Mouse (Mus musculus) CH12.LX (cell line): ENCODE results near the gene Gm20388. TPM values are rescaled to one million over a fixed set of nuclear protein-coding genes. Genes with fewer than 3 reads are reported as not detected.

Source experiments
- DNase-seq: peaks from one replicate; pipeline ENCODE4 v3.0.0-alpha.2; 2013; ENCODE audit errors: extremely low read depth
- H3K27ac ChIP-seq: 2 replicates; pipeline ENCODE4 v1.5.1; 2012; ENCODE audit warnings: low read depth, mild to moderate bottlenecking, control low read depth, moderate library complexity; ENCODE audit not compliant: insufficient read depth
- H3K27me3 ChIP-seq: replicated peaks from 2 replicates; pipeline ENCODE3; 2012; ENCODE audit warnings: inconsistent platforms
- H3K36me3 ChIP-seq, 2 experiments: replicated peaks in 1 of 2; 2 replicates each; pipeline versions ENCODE3 to v1.6.1; 2012; ENCODE audit warnings: inconsistent platforms in 1 of 2, low read length in 1 of 2, mild to moderate bottlenecking in 1 of 2, mixed read lengths in 1 of 2, moderate library complexity in 1 of 2; ENCODE audit not compliant: control insufficient read depth in 1 of 2, insufficient read depth in 1 of 2
- H3K4me1 ChIP-seq, 2 experiments: 2 replicates each; pipeline ENCODE4 v1.6.1; 2012; ENCODE audit warnings: inconsistent platforms in 1 of 2, moderate library complexity in 1 of 2; ENCODE audit not compliant: insufficient read depth in 2 of 2, control insufficient read depth in 1 of 2
- H3K4me2 ChIP-seq: 2 replicates; pipeline ENCODE4 v1.6.1; 2012; ENCODE audit warnings: low read depth, mild to moderate bottlenecking, control low read depth; ENCODE audit not compliant: poor library complexity, insufficient read depth, severe bottlenecking
- H3K4me3 ChIP-seq, 3 experiments: fragments of 150-350 bp in 1 of 3; sonication (generic) in 1 of 3; replicated peaks in 1 of 3; 2 replicates each; pipeline versions ENCODE3 to v1.5.1; 2011 to 2012; ENCODE audit warnings: low read depth in 2 of 3, low read length in 2 of 3, mild to moderate bottlenecking in 2 of 3, moderate library complexity in 2 of 3, control low read depth in 1 of 3, improper control_type of control experiment in 1 of 3, inconsistent platforms in 1 of 3, mixed read lengths in 1 of 3; ENCODE audit not compliant: poor library complexity in 1 of 3
- H3K79me2 ChIP-seq: replicated peaks from 2 replicates; pipeline ENCODE4 v1.6.1; 2012; ENCODE audit warnings: mild to moderate bottlenecking, moderate library complexity; ENCODE audit not compliant: control insufficient read depth, poor library complexity, insufficient read depth, severe bottlenecking; ENCODE audit errors: extremely low read depth
- H3K9ac ChIP-seq: 2 replicates; pipeline ENCODE4 v1.6.1; 2012; ENCODE audit warnings: low read depth, mild to moderate bottlenecking, control low read depth, moderate library complexity; ENCODE audit not compliant: insufficient read depth
- H3K9me3 ChIP-seq: replicated peaks from 2 replicates; pipeline ENCODE3; 2012; ENCODE audit warnings: low read length, inconsistent platforms, mixed read lengths
- CHD1 ChIP-seq: IDR thresholded peaks from 2 replicates; pipeline ENCODE4 v1.6.1; 2012; ENCODE audit warnings: low read depth, low read length, improper control_type of control experiment, inconsistent platforms
- CHD2 ChIP-seq: IDR thresholded peaks from 2 replicates; pipeline ENCODE4 v1.6.1; 2011; ENCODE audit warnings: low read length, improper control_type of control experiment
- CTCF ChIP-seq, 2 experiments: IDR thresholded peaks in 1 of 2; conservative IDR thresholded peaks in 1 of 2; 2 replicates each; pipeline ENCODE4 v1.5.1; 2011 to 2012; ENCODE audit warnings: low read depth in 2 of 2, low read length in 2 of 2, improper control_type of control experiment in 1 of 2, inconsistent platforms in 1 of 2, mild to moderate bottlenecking in 1 of 2, moderate library complexity in 1 of 2
- ELF1 ChIP-seq: IDR thresholded peaks from 2 replicates; pipeline ENCODE4 v1.6.1; 2014; ENCODE audit warnings: low read depth, mild to moderate bottlenecking, inconsistent platforms, low read length, improper control_type of control experiment
- EP300 ChIP-seq: IDR thresholded peaks from 2 replicates; pipeline ENCODE4 v1.6.1; 2011; ENCODE audit warnings: low read length, improper control_type of control experiment
- ETS1 ChIP-seq: conservative IDR thresholded peaks from 2 replicates; pipeline ENCODE4 v1.6.1; 2012; ENCODE audit warnings: low read depth, mild to moderate bottlenecking, inconsistent platforms, low read length, improper control_type of control experiment, moderate library complexity
- HCFC1 ChIP-seq: IDR thresholded peaks from 2 replicates; pipeline ENCODE4 v1.6.1; 2012; ENCODE audit warnings: low read depth, mild to moderate bottlenecking, inconsistent platforms, low read length, improper control_type of control experiment
- IRF4 ChIP-seq: IDR thresholded peaks from 2 replicates; pipeline ENCODE4 v1.6.1; 2014; ENCODE audit warnings: low read depth, mild to moderate bottlenecking, inconsistent platforms, low read length, improper control_type of control experiment
- JUND ChIP-seq: conservative IDR thresholded peaks from 2 replicates; pipeline ENCODE4 v1.6.1; 2011; ENCODE audit warnings: low read depth, low read length, improper control_type of control experiment
- KAT2A ChIP-seq: IDR thresholded peaks from 2 replicates; pipeline ENCODE4 v1.6.1; 2012; ENCODE audit warnings: low read length, improper control_type of control experiment, inconsistent platforms; ENCODE audit not compliant: insufficient replicate concordance
- MAFK ChIP-seq: IDR thresholded peaks from 2 replicates; pipeline ENCODE4 v1.6.1; 2011; ENCODE audit warnings: low read length, improper control_type of control experiment; ENCODE audit not compliant: insufficient replicate concordance
- MXI1 ChIP-seq: IDR thresholded peaks from 2 replicates; pipeline ENCODE4 v1.6.1; 2011; ENCODE audit warnings: mild to moderate bottlenecking, low read depth, low read length, improper control_type of control experiment
- NELFE ChIP-seq: IDR thresholded peaks from 2 replicates; pipeline ENCODE4 v1.6.1; 2011; ENCODE audit warnings: low read depth, low read length, improper control_type of control experiment
- NRF1 ChIP-seq: IDR thresholded peaks from 2 replicates; pipeline ENCODE4 v1.6.1; 2014; ENCODE audit warnings: low read depth, mild to moderate bottlenecking, inconsistent platforms, low read length, improper control_type of control experiment, moderate library complexity
- PAX5 ChIP-seq: IDR thresholded peaks from 2 replicates; pipeline ENCODE4 v1.6.1; 2012; ENCODE audit warnings: low read length, inconsistent platforms, mixed read lengths
- POLR2A ChIP-seq: IDR thresholded peaks from 2 replicates; pipeline ENCODE4 v1.6.1; 2011; ENCODE audit warnings: low read depth, mild to moderate bottlenecking, improper control_type of control experiment, low read length
- RAD21 ChIP-seq: IDR thresholded peaks from 2 replicates; pipeline ENCODE4 v1.6.1; 2011; ENCODE audit warnings: low read depth, mild to moderate bottlenecking, low read length, improper control_type of control experiment, moderate library complexity
- SIN3A ChIP-seq: IDR thresholded peaks from 2 replicates; pipeline ENCODE4 v1.6.1; 2012; ENCODE audit warnings: low read length, improper control_type of control experiment, inconsistent platforms
- SMC3 ChIP-seq: IDR thresholded peaks from 2 replicates; pipeline ENCODE4 v1.6.1; 2011; ENCODE audit warnings: low read depth, low read length, improper control_type of control experiment
- TBP ChIP-seq: conservative IDR thresholded peaks from 2 replicates; pipeline ENCODE4 v1.6.1; 2011; ENCODE audit warnings: low read depth, low read length, improper control_type of control experiment
- TCF12 ChIP-seq: IDR thresholded peaks from 2 replicates; pipeline ENCODE4 v1.6.1; 2014; ENCODE audit warnings: low read depth, mild to moderate bottlenecking, inconsistent platforms, low read length, improper control_type of control experiment
- UBTF ChIP-seq: IDR thresholded peaks from 2 replicates; pipeline ENCODE4 v1.6.1; 2012; ENCODE audit warnings: low read depth, mild to moderate bottlenecking, inconsistent platforms, low read length, improper control_type of control experiment, moderate library complexity
- USF1 ChIP-seq: IDR thresholded peaks from 2 replicates; pipeline ENCODE4 v1.6.1; 2014; ENCODE audit warnings: low read depth, mild to moderate bottlenecking, inconsistent platforms, low read length, improper control_type of control experiment
- ZKSCAN1 ChIP-seq: IDR thresholded peaks from 2 replicates; pipeline ENCODE4 v1.6.1; 2012; ENCODE audit warnings: low read depth, inconsistent platforms, low read length, improper control_type of control experiment, borderline replicate concordance
- ZNF384 ChIP-seq: IDR thresholded peaks from 2 replicates; pipeline ENCODE4 v1.6.1; 2012; ENCODE audit warnings: low read depth, low read length, improper control_type of control experiment, inconsistent platforms
- dilution Hi-C: fragments of 300-500 bp; cut with MboI; formaldehyde crosslinking; loops from 2 replicates; pipeline ENCODE4 v1.14.3; 2020; ENCODE audit warnings: low sequenced_read_pairs; ENCODE audit not compliant: extremely low pct_unique_long_range_greater_than_20kb, extremely low pct_ligation_motif_present
- in situ Hi-C: fragments of 300-500 bp; cut with MboI; formaldehyde crosslinking; loops from 3 replicates; pipeline ENCODE4 v1.14.3; 2019; ENCODE audit warnings: low sequenced_read_pairs, low pct_ligation_motif_present, low pct_unique_long_range_greater_than_20kb, mixed read lengths
- polyA plus RNA-seq: library from polyadenylated mRNA; unstranded; fragments of >175 nt; gene quantifications from 2 replicates; pipeline ENCODE4 v1.2.1, GENCODE M21; 2012; ENCODE audit warnings: low read depth; ENCODE audit not compliant: insufficient read length
- total RNA-seq, 2 experiments: library from RNA; depleted of rRNA; stranded (reverse); fragments of 300-350 nt in 1 of 2; fragments of >200 nt in 1 of 2; gene quantifications; 2 replicates each; pipeline ENCODE4 v1.2.3; 2012 to 2014

The Gm20388 gene
- total and polyA plus RNA-seq, 3 experiments: 14.8 to 26.3 (median 22.2) TPM

DNA sequence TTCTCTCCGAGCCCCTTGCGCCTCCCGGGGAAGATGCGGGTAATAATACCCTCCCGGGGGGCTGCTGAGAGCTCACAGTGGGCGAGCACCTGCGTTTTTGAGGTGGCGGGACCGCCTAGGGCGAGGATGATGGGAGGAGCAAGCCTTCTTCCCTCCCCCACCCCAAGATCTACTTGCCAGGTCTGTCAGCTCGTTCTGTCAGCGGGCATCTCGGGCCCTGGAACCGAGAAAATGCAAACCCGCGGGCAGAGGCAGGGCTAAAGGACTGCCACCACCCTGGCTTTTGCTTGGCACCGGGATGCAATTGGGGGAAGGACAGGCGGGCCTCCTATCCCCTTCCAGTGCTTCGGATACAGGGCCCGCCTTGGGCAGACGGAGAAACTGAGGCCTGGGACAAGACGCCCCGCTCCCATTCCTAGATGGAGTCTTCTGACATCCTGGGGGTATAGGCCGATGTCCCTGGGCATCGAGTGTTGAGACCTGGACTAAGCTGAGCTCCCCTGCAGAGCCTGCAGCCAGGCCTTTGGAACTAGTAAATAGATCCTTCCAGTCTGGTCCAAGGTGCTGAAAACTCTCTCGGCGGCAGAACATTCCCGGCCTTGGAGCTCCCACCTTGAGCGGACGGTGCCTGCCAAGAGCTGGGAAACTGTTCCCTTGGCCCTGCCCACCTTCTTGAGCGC, 1742.8 kb downstream of the Gm20388 start:
- peaks cover 56% of the 10 kb centered on the region for H3K27me3 ChIP-seq
- H3K79me2 ChIP-seq: no peaks in the 10 kb centered on the region
- no peak overlapping the region for H3K4me3 ChIP-seq
- peaks cover 30% of the 10 kb centered on the region for H3K9me3 ChIP-seq
- no peaks in the 10 kb centered on the region for H3K4me1 ChIP-seq
- in situ Hi-C loops (no loop called here), dilution Hi-C loops (no loop called here)
- no peak for DNase-seq
- no peak overlapping the region for H3K4me2 ChIP-seq
- no peak overlapping the region for H3K27ac ChIP-seq
- TF ChIP-seq NRF1: no peak
- TF ChIP-seq HCFC1: no peak
- TF ChIP-seq POLR2A: no peak
- no peak for TF ChIP-seq TCF12
- no peak for TF ChIP-seq CHD1
- TF ChIP-seq ZNF384: no peak
- no peak overlapping the region for H3K9ac ChIP-seq
- no peaks in the 10 kb centered on the region for H3K36me3 ChIP-seq

DNA sequence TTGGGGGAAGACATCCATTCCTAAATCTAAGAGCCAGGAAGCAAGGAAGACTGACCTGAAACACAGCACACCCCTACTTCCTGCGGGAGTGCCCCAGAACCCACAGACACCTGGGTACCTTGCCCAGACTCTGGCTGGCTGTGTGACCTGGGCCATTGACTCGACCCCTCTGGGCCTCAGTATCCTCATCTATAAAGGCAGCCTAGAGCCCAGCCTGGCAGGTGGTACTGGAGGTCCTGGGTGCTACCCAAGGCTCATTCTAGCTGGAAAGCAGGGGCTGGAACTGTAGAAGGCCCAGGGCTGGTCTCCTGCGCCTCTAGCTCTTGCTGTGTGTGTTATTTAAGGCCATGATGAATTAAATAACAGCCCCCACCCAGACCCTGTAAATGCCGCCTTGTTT, 1743.5 kb downstream of the Gm20388 start:
- no peak overlapping the region for H3K4me2 ChIP-seq

More for the DNA sequence above, 1743.5 kb downstream of the Gm20388 start:
- no peaks in the 10 kb centered on the region for H3K36me3 ChIP-seq
- H3K27ac ChIP-seq: no peak overlapping the region
- peaks cover 54% of the 10 kb centered on the region for H3K27me3 ChIP-seq
- H3K4me1 ChIP-seq: no peaks in the 10 kb centered on the region
- dilution Hi-C loops: no loop called here
- in situ Hi-C loops: no loop called here
- H3K9me3 ChIP-seq: peaks cover 30% of the 10 kb centered on the region
- H3K9ac ChIP-seq: no peak overlapping the region
- DNase-seq: no peak
- no peaks in the 10 kb centered on the region for H3K79me2 ChIP-seq
- H3K4me3 ChIP-seq: no peak overlapping the region
- no peak for TF ChIP-seq TBP
- TF ChIP-seq JUND: no peak
- TF ChIP-seq ETS1: no peak
- no peak for TF ChIP-seq CHD2
- no peak for TF ChIP-seq EP300
- TF ChIP-seq PAX5: no peak
- TF ChIP-seq ZKSCAN1: no peak
- no peak for TF ChIP-seq MAFK
- no peak for TF ChIP-seq RAD21
- TF ChIP-seq USF1: no peak
- no peak for TF ChIP-seq SIN3A
- no peak for TF ChIP-seq NELFE
- no peak for TF ChIP-seq ELF1
- TF ChIP-seq NRF1: no peak
- no peak for TF ChIP-seq IRF4
- no peak for TF ChIP-seq MXI1
- TF ChIP-seq CTCF (conservative IDR thresholded peaks at IDR 0.05 in 1 of 2, IDR thresholded peaks at IDR 0.05 in 1 of 2; ENCODE audit: low read depth in 2 of 2, low read length in 2 of 2): no peak
- no peak for TF ChIP-seq KAT2A
- no peak for TF ChIP-seq UBTF
- TF ChIP-seq SMC3: no peak
